Mouse (Mus musculus): ENCODE measurements at regions not wholly inside any gene's neighbourhood (a gene's known extent, or its start where the extent isn't known, plus 50 kb on each side); places are given as distances from the start of the nearest gene placed in this dataset.

DNA sequence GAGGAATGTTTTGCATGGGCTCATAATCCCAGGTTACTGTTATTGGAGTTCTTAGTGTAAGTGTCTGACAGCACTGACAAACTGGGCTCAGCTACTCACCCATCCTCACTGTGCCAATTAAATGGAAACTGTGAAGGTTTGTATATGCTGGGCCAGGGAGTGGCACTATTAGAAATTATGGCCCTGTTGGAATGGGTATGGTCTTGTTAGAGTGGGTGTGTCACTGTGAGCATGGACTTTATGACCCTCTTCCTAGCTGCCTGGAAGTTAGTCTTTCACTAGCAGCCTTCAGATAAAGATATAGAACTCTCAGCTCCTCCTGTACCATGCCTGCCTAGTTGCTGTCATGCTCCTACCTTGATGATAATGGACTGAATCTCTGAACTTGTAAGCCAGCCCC, 464.3 kb downstream of the Adam3 start:
- Histone ChIP-seq H3K36me3 (ENCODE audit: control insufficient read depth, insufficient read depth, low read length) (no peaks in the 10 kb centered on the region), H3K27ac (ENCODE audit: low read length) (no peak overlapping the region), H3K4me1 (ENCODE audit: control insufficient read depth, insufficient read depth, low read length) (no peaks in the 10 kb centered on the region), H3K9me3 (replicated peaks; ENCODE audit: control insufficient read depth, low read length, poor library complexity, severe bottlenecking) (no peaks in the 10 kb centered on the region), H3K27me3 (ENCODE audit: control insufficient read depth, insufficient read depth, low read depth, low read length) (no peaks in the 10 kb centered on the region), H3K4me3 (ENCODE audit: low read depth, low read length) (no peak overlapping the region), H3K4me2 (ENCODE audit: low read length) (no peak overlapping the region), H3K9ac (ENCODE audit: low read depth, low read length) (no peak overlapping the region)
- ATAC-seq = no peak

DNA sequence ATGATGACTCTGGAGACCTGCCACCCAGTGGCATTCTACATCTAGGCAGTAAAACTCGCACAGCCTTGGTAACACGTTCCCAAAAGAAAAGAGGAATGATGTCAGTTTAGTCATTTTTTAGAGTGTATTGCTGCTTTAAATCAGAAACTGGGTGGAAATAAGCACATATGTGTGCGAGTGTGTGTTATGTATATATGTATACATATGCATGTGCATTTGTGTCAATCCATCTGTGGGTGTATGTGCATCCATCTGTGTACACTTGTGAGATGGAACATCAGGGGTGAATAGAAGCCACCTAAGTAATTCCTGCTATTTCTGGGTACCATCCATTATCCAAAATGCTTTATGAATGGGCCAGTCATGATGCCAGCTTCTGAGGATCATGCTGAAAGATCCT, 467.0 kb downstream of the Adam3 start:
- no peak overlapping the region for H3K4me3 ChIP-seq (ENCODE audit: low read depth, low read length)
- no peak for ATAC-seq
- H3K27me3 ChIP-seq (ENCODE audit: control insufficient read depth, insufficient read depth, low read depth, low read length) = no peaks in the 10 kb centered on the region
- no peak overlapping the region for H3K4me2 ChIP-seq (ENCODE audit: low read length)
- no peaks in the 10 kb centered on the region for H3K36me3 ChIP-seq (ENCODE audit: control insufficient read depth, insufficient read depth, low read length)
- no peak overlapping the region for H3K9ac ChIP-seq (ENCODE audit: low read depth, low read length)
- no peaks in the 10 kb centered on the region for H3K4me1 ChIP-seq (ENCODE audit: control insufficient read depth, insufficient read depth, low read length)
- H3K27ac ChIP-seq (ENCODE audit: low read length) = no peak overlapping the region
- no peaks in the 10 kb centered on the region for H3K9me3 ChIP-seq (replicated peaks; ENCODE audit: control insufficient read depth, low read length, poor library complexity, severe bottlenecking)
- WGBS = 81% methylated on average over 3 of the region's 3 CpGs

DNA sequence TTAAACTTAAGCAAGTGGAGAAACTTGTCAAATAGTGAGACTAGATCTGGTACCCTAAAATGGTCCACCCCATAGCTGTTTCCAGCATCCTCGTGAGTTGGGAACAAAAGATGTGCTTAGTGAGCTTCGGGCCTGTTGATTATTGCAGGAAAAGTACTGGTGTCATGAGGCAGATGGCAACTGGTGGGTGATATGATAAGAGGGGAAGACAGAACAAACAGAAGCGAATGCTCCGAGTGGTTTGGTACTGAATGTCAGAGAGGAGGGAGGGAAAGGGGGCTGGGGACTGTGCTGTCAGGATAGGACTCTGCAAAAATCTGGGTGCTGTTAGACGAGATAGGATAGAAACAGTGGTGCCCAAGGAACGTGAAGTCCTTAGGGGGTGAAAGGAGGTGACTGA, 483.4 kb downstream of the Adam3 start:
- H3K4me3 ChIP-seq (ENCODE audit: low read depth, low read length) = no peak overlapping the region
- H3K9ac ChIP-seq (ENCODE audit: low read depth, low read length) = no peak overlapping the region
- 76% methylated on average over 6 of the region's 6 CpGs for WGBS

DNA sequence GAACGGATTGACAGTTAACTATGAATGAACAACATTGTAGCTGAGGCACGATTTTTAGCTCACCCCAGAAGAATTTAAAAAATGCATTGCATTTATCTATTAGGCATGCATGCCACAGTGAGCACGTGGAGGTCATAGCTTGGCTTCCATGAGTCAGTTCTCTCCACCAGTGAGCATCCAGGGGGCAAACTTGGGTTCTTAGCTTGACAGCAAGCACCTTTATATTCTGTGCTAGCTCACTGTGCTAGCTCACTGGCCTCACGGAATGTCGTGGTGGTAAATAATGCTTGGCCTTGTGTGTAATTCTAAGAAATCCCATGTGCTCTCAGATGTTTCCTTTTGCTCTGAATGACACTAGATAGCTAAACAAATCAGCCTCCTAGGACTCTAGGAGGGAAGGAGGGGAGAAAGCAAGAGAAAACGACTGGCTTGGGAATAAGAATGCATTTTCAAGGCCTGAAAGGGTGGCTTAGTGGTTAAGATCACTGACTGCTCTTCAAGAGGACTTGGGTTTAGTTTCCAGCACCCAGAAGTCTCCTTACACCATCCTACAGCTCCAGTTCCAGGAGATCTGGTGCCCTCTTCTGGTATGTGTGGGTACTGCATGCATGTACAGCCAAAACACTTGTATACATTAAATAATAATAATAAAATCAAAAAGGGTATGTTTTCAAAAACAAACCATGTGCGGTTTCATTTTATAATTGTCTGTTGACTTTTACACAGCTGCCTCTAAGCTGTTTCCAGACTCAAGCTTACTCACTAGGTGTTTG, 485.3 kb downstream of the Adam3 start:
- Histone ChIP-seq H3K9ac (ENCODE audit: low read depth, low read length) (no peak overlapping the region), H3K9me3 (replicated peaks; ENCODE audit: control insufficient read depth, low read length, poor library complexity, severe bottlenecking) (no peaks in the 10 kb centered on the region; the same call in 1 of the 2 replicates), H3K4me3 (ENCODE audit: low read depth, low read length) (no peak overlapping the region), H3K4me2 (ENCODE audit: low read length) (no peak overlapping the region), H3K36me3 (ENCODE audit: control insufficient read depth, insufficient read depth, low read length) (no peaks in the 10 kb centered on the region), H3K4me1 (ENCODE audit: control insufficient read depth, insufficient read depth, low read length) (no peaks in the 10 kb centered on the region), H3K27me3 (ENCODE audit: control insufficient read depth, insufficient read depth, low read depth, low read length) (no peaks in the 10 kb centered on the region), H3K27ac (ENCODE audit: low read length) (no peak overlapping the region)
- ATAC-seq = no peak
- WGBS = 83% methylated on average over 7 of the region's 7 CpGs

More for the DNA sequence above, 483.4 kb downstream of the Adam3 start:
- Histone ChIP-seq H3K4me2 (ENCODE audit: low read length) (no peak overlapping the region), H3K4me1 (ENCODE audit: control insufficient read depth, insufficient read depth, low read length) (no peaks in the 10 kb centered on the region), H3K36me3 (ENCODE audit: control insufficient read depth, insufficient read depth, low read length) (no peaks in the 10 kb centered on the region), H3K27me3 (ENCODE audit: control insufficient read depth, insufficient read depth, low read depth, low read length) (no peaks in the 10 kb centered on the region), H3K9me3 (replicated peaks; ENCODE audit: control insufficient read depth, low read length, poor library complexity, severe bottlenecking) (no peaks in the 10 kb centered on the region; the same call in 1 of the 2 replicates), H3K27ac (ENCODE audit: low read length) (no peak overlapping the region)
- no peak for ATAC-seq

DNA sequence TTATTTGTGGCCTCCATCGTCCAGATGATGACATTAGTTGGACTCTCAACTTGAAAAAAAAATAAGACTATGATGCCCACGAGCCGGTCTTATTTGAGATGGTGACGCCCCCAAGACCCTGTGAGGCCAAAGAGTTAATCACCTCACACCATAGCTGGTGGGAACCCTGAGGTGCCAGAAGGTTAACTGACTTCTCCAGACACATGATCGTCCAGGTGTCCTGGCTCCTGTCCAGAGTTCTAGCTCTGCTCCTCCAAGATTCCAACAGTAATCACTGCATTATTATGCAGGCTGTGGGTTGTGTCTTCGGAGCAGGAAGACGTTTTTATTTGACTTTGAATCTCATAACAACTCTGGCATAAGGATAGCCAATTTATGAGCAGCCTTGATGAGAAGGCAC, 490.7 kb downstream of the Adam3 start:
- WGBS = 81% methylated on average over 7 of the region's 7 CpGs
- Histone ChIP-seq H3K4me2 (ENCODE audit: low read length) (no peak overlapping the region), H3K9ac (ENCODE audit: low read depth, low read length) (no peak overlapping the region), H3K36me3 (ENCODE audit: control insufficient read depth, insufficient read depth, low read length) (no peaks in the 10 kb centered on the region), H3K9me3 (replicated peaks; ENCODE audit: control insufficient read depth, low read length, poor library complexity, severe bottlenecking) (no peaks in the 10 kb centered on the region), H3K27ac (ENCODE audit: low read length) (no peak overlapping the region), H3K4me3 (ENCODE audit: low read depth, low read length) (no peak overlapping the region), H3K4me1 (ENCODE audit: control insufficient read depth, insufficient read depth, low read length) (no peaks in the 10 kb centered on the region), H3K27me3 (ENCODE audit: control insufficient read depth, insufficient read depth, low read depth, low read length) (no peaks in the 10 kb centered on the region)
- no peak for ATAC-seq

DNA sequence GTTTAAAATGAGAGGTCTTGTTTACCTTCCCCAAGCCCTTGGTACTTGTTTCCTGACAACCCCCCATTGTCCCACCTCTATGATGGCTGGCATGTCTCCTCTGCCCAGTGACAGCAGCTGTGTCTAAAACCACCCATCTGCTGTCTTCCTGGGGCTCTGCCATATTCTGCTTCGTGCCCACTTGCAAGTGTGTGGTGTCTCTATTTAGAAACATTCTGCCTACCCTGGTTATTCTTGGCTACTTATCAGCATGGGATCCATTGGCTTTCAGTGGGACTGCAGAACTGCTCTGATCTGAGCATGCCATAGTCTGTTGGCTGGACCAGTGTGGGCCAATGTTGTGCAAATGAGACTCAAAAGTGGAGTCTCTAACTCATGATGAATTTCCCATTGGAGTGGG, 497.5 kb downstream of the Adam3 start:
- no peak for ATAC-seq
- WGBS = 64% methylated on average over 1 of the region's 1 CpGs
- no peaks in the 10 kb centered on the region for H3K4me1 ChIP-seq (ENCODE audit: control insufficient read depth, insufficient read depth, low read length)

DNA sequence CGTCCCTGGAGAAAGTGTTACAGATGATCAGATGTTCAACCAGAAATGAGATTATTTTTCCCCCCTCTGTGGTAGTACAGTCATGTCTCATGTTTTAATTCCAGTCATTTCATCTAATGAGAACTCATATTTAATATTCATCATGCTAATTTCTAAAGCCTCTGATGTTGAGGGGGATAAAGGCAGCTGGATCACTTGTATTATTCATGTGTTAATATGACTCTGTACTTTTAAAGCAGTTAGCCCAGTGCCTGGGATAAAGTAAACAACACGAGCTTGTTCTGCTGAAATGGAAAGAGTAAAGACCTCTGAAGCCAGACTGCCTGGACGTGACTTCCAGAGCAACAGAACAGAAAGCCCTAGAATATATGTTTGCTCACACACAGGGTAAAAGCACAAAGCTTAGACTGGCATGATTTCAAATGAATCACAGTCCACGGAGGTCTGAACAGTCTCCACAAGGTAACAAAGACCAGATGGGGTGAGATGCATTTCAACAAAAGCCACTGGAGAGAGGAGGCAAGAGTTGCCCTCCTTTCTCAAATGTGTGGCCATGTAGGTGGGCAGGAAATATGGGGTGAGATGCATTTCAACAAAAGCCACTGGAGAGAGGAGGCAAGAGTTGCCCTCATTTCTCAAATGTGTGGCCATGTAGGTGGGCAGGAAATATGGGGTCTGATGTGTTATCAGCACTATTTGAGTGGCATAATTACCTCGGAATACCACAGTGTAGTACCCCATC, 498.1 kb downstream of the Adam3 start:
- no peaks in the 10 kb centered on the region for H3K9me3 ChIP-seq (replicated peaks; ENCODE audit: control insufficient read depth, low read length, poor library complexity, severe bottlenecking)
- H3K27me3 ChIP-seq (ENCODE audit: control insufficient read depth, insufficient read depth, low read depth, low read length) = no peaks in the 10 kb centered on the region
- 56% methylated on average over 5 of the region's 5 CpGs for WGBS
- no peak overlapping the region for H3K27ac ChIP-seq (ENCODE audit: low read length)
- no peak overlapping the region for H3K9ac ChIP-seq (ENCODE audit: low read depth, low read length)
- ATAC-seq = peak; percentile 56; the same call in 1 of the 2 replicates
- H3K4me3 ChIP-seq (ENCODE audit: low read depth, low read length) = no peak overlapping the region
- no peaks in the 10 kb centered on the region for H3K36me3 ChIP-seq (ENCODE audit: control insufficient read depth, insufficient read depth, low read length)
- H3K4me1 ChIP-seq (ENCODE audit: control insufficient read depth, insufficient read depth, low read length) = no peaks in the 10 kb centered on the region
- no peak overlapping the region for H3K4me2 ChIP-seq (ENCODE audit: low read length)

More for the DNA sequence above, 497.5 kb downstream of the Adam3 start:
- no peaks in the 10 kb centered on the region for H3K27me3 ChIP-seq (ENCODE audit: control insufficient read depth, insufficient read depth, low read depth, low read length)
- no peak overlapping the region for H3K27ac ChIP-seq (ENCODE audit: low read length)
- no peaks in the 10 kb centered on the region for H3K36me3 ChIP-seq (ENCODE audit: control insufficient read depth, insufficient read depth, low read length)
- no peak overlapping the region for H3K4me3 ChIP-seq (ENCODE audit: low read depth, low read length)
- no peak overlapping the region for H3K4me2 ChIP-seq (ENCODE audit: low read length)
- no peak overlapping the region for H3K9ac ChIP-seq (ENCODE audit: low read depth, low read length)
- no peaks in the 10 kb centered on the region for H3K9me3 ChIP-seq (replicated peaks; ENCODE audit: control insufficient read depth, low read length, poor library complexity, severe bottlenecking)

DNA sequence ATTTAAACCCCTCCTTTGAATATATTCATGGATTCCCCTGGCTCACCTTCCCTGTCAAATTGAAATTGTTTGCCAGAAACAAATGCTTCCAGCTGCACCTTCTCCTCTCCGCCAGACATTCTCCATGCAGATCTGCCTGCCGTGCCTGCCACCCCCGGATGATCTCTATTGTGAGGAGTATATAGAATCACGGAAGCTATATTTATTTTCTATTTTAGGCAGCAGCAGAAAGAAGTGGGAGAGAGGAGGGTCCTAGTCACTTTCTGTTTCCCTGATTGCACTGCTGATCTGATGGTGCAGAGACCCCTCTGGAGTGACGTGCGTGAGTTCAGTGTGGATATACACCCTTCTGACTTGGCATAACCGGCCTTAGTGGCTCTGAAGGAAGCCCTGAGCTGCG, 505.4 kb downstream of the Adam3 start:
- peak overlapping the region; percentile 12; the same call in 1 of the 2 replicates for H3K4me2 ChIP-seq (ENCODE audit: low read length)
- H3K9me3 ChIP-seq (replicated peaks; ENCODE audit: control insufficient read depth, low read length, poor library complexity, severe bottlenecking) = no peaks in the 10 kb centered on the region
- no peaks in the 10 kb centered on the region for H3K27me3 ChIP-seq (ENCODE audit: control insufficient read depth, insufficient read depth, low read depth, low read length)
- H3K4me1 ChIP-seq (ENCODE audit: control insufficient read depth, insufficient read depth, low read length) = peaks cover 14% of the 10 kb centered on the region
- no peak overlapping the region for H3K4me3 ChIP-seq (ENCODE audit: low read depth, low read length)
- 52% methylated on average over 8 of the region's 8 CpGs for WGBS
- H3K9ac ChIP-seq (ENCODE audit: low read depth, low read length) = 0 out of 2 replicates have a peak overlapping the region, but pooled peaks have one; percentile 38
- peak overlapping the region; percentile 55 for H3K27ac ChIP-seq (ENCODE audit: low read length)
- ATAC-seq = peak; percentile 36; the same call in 1 of the 2 replicates
- H3K36me3 ChIP-seq (ENCODE audit: control insufficient read depth, insufficient read depth, low read length) = no peaks in the 10 kb centered on the region

DNA sequence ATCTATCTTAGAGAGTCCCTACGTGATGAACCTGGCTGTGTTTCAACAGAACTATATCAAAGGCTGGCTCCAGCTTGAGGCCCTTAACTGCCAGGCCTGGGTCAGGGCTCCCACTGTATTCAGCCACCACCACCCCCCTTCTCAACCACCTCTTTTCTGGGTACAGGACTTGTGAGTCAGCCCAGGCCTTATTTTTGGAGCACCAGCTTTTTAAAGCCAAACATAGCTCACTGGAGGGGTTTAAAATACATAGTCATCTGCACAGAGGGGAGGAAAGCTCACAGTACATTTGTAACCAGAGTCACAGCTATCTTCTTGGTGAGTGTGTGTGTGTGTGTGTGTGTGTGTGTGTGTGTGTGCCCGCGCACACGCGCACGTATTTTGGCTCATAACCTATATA, 509.0 kb downstream of the Adam3 start:
- ATAC-seq = no peak
- no peak overlapping the region for H3K27ac ChIP-seq (ENCODE audit: low read length)
- H3K4me3 ChIP-seq (ENCODE audit: low read depth, low read length) = no peak overlapping the region
- no peak overlapping the region for H3K4me2 ChIP-seq (ENCODE audit: low read length)
- H3K9me3 ChIP-seq (replicated peaks; ENCODE audit: control insufficient read depth, low read length, poor library complexity, severe bottlenecking) = no peaks in the 10 kb centered on the region
- H3K36me3 ChIP-seq (ENCODE audit: control insufficient read depth, insufficient read depth, low read length) = no peaks in the 10 kb centered on the region
- no peak overlapping the region for H3K9ac ChIP-seq (ENCODE audit: low read depth, low read length)
- H3K27me3 ChIP-seq (ENCODE audit: control insufficient read depth, insufficient read depth, low read depth, low read length) = no peaks in the 10 kb centered on the region
- H3K4me1 ChIP-seq (ENCODE audit: control insufficient read depth, insufficient read depth, low read length) = peaks cover 14% of the 10 kb centered on the region
- WGBS = 95% methylated on average over 6 of the region's 6 CpGs

Measured in midbrain, embryonic 16.5 days (tissue).